Mouse (Mus musculus): Measurements from ENCODE around the gene Olfr561.

The Olfr561 gene

DNA sequence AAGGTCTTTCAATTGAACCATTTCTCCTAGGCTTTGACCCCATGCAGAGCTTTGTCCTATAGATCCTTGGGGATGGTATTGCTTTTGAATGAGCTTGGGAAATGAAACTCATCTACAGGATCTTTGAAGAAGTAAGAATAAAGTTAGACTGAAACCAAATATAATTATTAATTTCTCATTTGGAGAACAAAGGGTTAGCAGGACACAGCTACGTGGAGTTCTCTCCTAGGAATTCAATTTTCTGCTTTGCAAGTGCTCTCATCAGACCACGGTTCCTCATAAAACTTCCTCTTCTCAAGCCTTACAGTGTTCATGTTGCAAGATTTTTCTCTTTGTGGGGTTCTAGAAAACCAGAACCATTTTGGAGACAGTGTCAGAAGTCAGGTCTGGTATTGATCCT, at the start of gene Olfr561:
Olfr561 (plus strand) TSS at position 301 of the 400 bp plus-strand sequence.
- DNase-seq (ENCODE audit: low spot score in 2 of 2): no peak

DNA sequence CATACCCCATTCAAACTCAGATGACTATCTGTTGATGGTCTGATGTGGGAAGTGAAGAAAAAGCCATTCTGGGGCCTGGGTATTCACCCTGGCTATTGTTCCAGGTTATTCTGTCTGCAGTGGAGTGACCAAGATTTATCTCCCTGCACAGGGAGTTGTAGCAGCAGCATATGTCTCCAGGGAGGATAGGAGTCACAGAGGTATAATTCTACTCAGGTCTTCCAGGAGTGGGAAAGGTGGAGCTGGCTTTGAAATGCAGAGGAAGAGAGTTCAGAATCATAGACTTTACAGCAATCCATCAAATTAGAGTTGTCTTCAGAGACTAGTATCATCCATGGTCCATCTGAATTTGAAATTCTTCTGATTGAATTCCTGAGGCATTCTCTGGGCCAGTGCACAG, 43.6 kb upstream of the Olfr561 start, which contains the start of gene Olfr559:
Olfr559 (minus strand) TSS at position 101 of the 400 bp plus-strand sequence.
- no peak for DNase-seq (ENCODE audit: low spot score in 2 of 2)

DNA sequence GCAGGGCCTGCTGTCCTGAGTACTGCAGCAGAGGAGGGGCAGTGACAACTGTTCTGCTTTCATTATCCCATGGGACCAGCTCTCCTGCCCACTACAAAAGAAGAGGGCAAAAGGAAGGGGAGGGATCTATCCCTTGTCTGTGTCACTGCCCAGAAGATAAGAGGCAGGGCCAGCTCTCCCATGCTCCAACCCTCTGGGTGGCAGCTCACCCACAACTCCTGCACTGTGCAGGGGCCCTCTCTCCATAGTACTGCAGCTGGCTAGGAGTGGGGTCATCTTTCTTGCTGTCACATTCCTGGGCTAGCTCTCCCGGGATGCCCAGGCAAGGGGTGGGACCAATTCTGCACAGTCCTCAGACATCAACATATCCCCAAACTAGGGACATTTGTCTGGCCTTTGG, 37.2 kb upstream of the Olfr561 start:
- DNase-seq (ENCODE audit: low spot score in 2 of 2): no peak

DNA sequence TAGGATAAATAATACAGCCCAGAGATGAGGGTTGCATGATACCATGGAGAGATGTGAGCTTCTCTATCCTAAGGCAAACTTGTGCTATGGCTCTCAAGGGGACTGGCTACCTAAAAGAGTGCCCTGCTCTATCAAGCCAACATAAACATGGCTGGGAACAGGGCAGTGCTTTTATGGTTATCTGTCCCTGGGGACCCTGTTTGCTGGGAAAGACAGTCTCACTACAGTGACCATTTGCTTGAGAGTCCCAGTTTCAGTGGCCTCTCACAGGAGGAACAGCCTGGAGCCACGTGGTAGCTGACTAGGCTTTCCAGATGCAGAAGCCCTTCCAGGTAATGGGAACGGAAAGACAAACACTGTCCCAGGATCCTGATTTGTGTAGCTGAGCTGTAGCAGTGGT, 33.3 kb upstream of the Olfr561 start:
- no peak for DNase-seq (ENCODE audit: low spot score in 2 of 2)

DNA sequence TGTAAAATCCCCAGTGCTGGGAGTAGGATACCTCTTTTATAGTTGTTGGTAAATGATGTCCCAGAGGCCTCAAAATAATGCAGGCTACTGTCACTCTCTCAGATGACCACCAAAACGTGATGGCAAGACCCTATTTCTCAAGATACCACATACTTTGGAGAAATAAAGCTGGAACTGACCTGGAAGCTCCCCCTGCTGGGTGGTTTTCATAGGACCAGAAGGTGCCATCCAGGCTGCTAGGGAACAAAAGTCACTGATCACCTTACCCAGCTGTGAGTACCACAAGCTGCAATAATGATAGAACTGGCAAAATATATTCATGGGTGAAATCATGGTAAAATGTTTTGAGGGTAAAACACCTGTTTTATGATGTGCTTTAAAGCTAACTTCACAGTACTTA, 18.9 kb upstream of the Olfr561 start:
- DNase-seq (ENCODE audit: low spot score in 2 of 2): no peak

DNA sequence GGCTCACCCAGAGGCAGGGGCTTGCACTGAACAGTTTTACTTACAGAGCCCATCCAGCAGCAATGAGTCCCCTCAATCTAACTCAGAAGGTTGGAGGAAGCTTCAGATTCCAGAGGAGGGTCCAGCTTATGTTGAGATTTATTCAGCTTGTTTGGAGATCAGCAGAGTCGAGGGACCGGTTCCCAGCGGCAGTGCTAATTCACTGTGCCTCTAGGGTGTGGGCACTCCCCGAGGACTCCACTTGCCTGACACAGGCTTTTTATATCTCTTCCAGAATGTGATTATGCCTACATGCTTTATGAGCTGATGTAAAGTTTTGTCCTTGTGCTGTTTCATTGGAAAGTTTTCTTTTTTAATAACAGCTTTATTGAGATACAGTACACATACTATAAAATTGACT, 11.8 kb upstream of the Olfr561 start, which contains the start of the genes Olfr560 and Olfr78:
Olfr560 (minus strand) TSS at position 101 of the 400 bp plus-strand sequence.
Olfr78 (minus strand) TSS at position 206 of the 400 bp plus-strand sequence.
- DNase-seq (ENCODE audit: low spot score in 2 of 2): no peak

DNA sequence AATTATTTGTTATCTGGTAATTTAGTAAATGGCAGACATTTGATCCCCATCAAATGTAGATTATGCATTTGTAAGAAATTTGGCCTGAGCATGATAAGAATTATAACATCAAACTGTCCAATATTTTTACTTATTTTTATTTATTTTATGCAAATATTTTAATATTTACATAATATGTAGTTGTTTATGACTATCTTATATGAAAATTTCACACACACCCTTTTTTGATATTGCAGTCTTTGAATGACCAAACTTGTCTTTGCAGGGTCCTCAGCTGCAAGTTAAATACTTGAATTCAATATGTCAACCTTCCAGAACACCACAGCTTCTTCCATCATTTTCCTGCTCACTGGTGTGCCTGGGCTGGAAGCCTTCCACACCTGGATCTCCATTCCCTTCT, 32.2 kb downstream of the Olfr561 start, which contains the start of gene Olfr564:
Olfr564 (plus strand) TSS at position 301 of the 400 bp plus-strand sequence.
- DNase-seq (ENCODE audit: low spot score in 2 of 2): no peak

Data from spleen, postnatal 14 days (tissue).